Mouse (Mus musculus) bone marrow, adult 2 months (tissue): Measurements from ENCODE around the gene Riox2. TPM values are rescaled to one million over a fixed set of nuclear protein-coding genes. Genes with fewer than 3 reads are reported as not detected.
A peak's percentile ranks its signal among the peaks of the same experiment; 100 is the strongest.

ENCODE experiments used
- H3K27ac ChIP-seq: fragments of 200-500 bp; 2 replicates; pipeline ENCODE4 v1.5.1; 2012; ENCODE audit warnings: low read depth, mild to moderate bottlenecking, control low read depth, inconsistent platforms, low read length; ENCODE audit not compliant: control insufficient read depth, poor library complexity, insufficient read depth
- H3K4me1 ChIP-seq: fragments of 200-500 bp; 2 replicates; pipeline ENCODE4 v1.6.1; 2011; ENCODE audit warnings: low read length; ENCODE audit not compliant: control insufficient read depth, insufficient read depth
- H3K4me3 ChIP-seq: fragments of 200-500 bp; replicated peaks from 2 replicates; pipeline ENCODE3; 2011; ENCODE audit warnings: mild to moderate bottlenecking, low read depth, low read length, control low read depth; ENCODE audit not compliant: control insufficient read depth
- CTCF ChIP-seq: fragments of 200-500 bp; IDR thresholded peaks from 2 replicates; pipeline ENCODE4 v1.5.1; 2011; ENCODE audit warnings: low read length, control low read depth; ENCODE audit not compliant: control insufficient read depth, insufficient read depth
- POLR2A ChIP-seq: fragments of 200-500 bp; IDR thresholded peaks from 2 replicates; pipeline ENCODE4 v1.6.1; 2011; ENCODE audit warnings: low read depth, mild to moderate bottlenecking, control low read depth, low read length, borderline replicate concordance; ENCODE audit not compliant: control insufficient read depth
- WGBS: fragments of 180-500 bp; shearing (Covaris S2); methylation state at CpG from one replicate; pipeline ENCODE4 v1.1.7; 2018; 5-methylcytosine and 5-hydroxymethylcytosine counted together
- polyA plus RNA-seq: library from polyadenylated mRNA; stranded (reverse); fragments of >200 nt; gene quantifications from 2 replicates; pipeline ENCODE4 v1.2.4, GENCODE M21; 2011; ENCODE audit warnings: low replicate concordance; ENCODE audit not compliant: missing spikeins, insufficient read depth, insufficient read length

Riox2 gene
- polyA plus RNA-seq, 1 experiment: 14.6 TPM

DNA sequence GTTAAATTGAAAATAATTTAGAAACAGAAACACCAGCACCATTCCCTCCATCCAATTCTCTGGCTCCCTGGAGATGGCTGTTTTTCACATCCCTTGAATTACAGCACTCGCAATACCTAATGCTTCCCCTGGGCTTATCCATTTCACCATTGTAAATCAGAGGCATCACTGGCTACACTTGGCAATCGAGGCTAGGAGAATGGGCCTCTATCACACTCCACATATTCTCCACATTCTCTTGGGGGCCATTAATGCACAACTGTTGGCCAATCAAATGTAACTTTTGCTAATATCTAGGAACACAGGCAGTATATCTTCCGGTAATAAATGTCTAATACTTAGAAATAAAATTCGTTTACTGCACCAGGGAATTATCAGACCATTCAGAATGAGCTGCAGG lies 8.0 kb upstream of the Riox2 start:
- Histone ChIP-seq H3K4me3 (no peak overlapping the region), H3K4me1 (no peaks in the 10 kb centered on the region; the same call in 1 of the 2 replicates), H3K27ac (no peak overlapping the region)
- TF ChIP-seq CTCF (no peak), POLR2A (no peak)
- 76% methylated on average over 4 of the region's 4 CpGs for WGBS

DNA sequence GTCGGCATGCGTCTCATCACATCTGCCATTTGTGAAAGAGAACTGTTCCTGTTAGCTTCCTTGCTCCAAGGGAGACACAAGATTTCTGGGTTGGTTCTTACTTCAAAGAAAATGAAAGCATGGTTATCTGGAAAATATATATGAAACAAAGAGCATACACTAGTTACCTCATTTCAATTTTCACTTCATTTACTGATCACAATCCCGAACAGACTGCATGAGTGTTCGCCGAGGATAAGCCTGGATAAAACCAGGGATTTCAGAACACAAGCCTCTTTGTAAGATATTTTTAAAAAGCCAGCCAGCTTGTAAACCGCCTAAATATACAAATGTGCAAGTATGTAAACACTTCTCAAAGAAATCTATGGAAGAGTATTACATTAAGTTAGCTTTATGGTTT lies 7.6 kb upstream of the Riox2 start:
- H3K27ac ChIP-seq: no peak overlapping the region
- H3K4me3 ChIP-seq: no peak overlapping the region
- no peak for TF ChIP-seq CTCF
- no peak for TF ChIP-seq POLR2A
- WGBS: 85% methylated on average over 6 of the region's 6 CpGs
- no peaks in the 10 kb centered on the region; the same call in 1 of the 2 replicates for H3K4me1 ChIP-seq

DNA sequence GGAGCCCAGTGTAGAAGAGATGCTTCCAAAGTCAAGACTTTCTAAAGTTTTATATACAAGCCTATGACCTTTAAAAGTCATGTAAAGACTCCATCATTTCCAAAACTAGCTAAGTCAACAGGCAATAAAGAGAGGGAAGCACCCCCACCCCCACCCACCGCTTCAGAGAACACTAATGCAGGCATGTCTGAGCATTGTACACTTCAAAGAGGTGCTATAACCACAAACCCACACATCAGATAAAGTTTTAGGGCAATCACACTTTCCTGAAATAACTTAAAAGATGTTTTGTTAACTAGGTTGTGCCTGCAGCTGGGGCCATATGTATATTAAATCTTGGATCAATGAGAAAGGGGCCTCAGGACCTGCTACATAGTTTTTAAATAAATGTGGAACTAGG lies 1.7 kb upstream of the Riox2 start:
- WGBS: 68% methylated on average over 1 of the region's 1 CpGs
- no peak for TF ChIP-seq POLR2A
- TF ChIP-seq CTCF: no peak
- no peak overlapping the region for H3K27ac ChIP-seq
- H3K4me1 ChIP-seq: no peaks in the 10 kb centered on the region; the same call in 1 of the 2 replicates
- no peak overlapping the region for H3K4me3 ChIP-seq

DNA sequence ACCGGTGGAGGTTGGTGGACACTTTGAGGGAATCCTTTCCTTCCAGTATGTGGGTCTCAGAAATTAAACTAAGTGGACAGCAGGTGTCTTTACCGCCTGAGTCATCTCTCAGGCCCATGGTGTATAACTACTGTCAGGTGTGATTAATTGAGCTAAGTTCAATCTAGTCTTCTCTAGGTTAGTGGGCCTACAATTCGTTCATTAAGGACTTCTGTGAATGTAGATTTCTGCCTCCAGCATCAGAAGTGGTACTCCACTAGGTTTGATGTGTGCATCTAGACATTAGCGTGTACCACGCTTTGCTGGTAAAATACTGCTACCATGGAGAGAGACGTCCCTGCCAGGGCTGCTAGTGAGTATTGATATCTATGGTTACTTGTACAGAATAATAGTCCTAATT lies 971 bp downstream of the Riox2 start:
- Histone ChIP-seq H3K4me1 (no peaks in the 10 kb centered on the region; the same call in 1 of the 2 replicates), H3K27ac (no peak overlapping the region), H3K4me3 (peak overlapping the region; percentile 30)
- TF ChIP-seq CTCF (no peak), POLR2A (no peak)
- WGBS: 48% methylated on average over 6 of the region's 6 CpGs

DNA sequence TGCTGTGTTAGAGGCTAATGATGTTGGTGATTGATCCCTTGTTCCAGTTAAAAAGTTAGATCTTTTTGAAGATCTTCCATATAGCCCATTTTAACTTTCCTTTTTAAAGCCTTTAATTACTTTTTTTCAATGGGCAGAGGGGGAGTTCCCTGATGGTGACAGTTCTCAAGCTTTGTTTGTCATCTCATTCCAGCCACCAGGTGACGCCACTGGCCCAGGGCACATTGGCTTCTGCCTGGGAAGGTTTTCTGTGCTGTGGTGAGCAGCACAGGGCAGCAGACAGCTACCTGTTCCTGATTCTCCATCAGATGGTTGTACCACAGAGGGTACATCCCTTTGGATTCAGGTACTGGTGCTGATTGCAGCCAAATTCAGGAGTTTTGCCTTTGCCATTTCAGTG lies 3.2 kb downstream of the Riox2 start:
- Histone ChIP-seq H3K27ac (no peak overlapping the region), H3K4me3 (no peak overlapping the region), H3K4me1 (no peaks in the 10 kb centered on the region; the same call in 1 of the 2 replicates)
- TF ChIP-seq POLR2A (no peak), CTCF (peak; percentile 90)
- WGBS: 23% methylated on average over 1 of the region's 1 CpGs

DNA sequence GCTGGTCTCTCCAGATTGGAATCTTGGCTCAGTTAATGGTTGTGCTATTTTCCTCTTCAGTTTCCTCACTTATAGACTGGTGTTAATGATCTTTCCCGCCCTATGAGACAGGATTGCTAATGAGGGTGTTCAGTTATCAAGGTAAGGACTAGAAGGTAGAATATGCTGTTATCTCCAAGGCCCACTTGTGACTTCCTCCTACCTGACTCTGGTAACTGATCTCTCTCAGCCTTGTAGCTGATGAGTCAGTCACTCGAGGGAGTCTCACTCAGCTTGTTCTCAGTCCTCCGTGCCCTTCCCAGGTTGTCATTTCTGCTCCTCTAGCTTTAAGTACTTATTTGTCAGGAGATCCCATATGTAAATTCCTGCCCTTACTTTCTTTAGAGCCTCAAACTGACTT lies 6.4 kb downstream of the Riox2 start:
- no peak for TF ChIP-seq POLR2A
- TF ChIP-seq CTCF: no peak
- 70% methylated on average over 3 of the region's 3 CpGs for WGBS
- H3K4me3 ChIP-seq: no peak overlapping the region
- no peaks in the 10 kb centered on the region for H3K4me1 ChIP-seq
- H3K27ac ChIP-seq: no peak overlapping the region

DNA sequence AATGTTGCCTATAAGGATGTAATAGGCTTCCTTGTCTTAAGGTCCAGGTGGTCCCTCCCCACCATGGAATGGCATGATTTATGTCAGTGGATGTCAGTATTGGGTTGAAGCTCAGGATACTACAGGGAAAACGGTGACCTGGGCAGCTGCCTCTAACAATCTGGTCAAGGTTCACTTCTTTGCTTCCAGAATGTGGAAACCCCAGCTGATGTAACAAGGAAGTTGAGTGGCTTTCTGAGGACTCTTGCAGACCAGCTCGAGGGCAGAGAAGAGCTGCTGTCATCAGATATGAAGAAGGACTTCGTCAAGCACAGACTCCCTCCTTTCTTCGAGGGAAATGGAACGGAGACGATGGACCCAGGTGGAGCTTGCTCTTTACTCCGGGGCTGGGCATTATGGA lies 15.7 kb downstream of the Riox2 start:
- 65% methylated on average over 7 of the region's 7 CpGs for WGBS
- TF ChIP-seq CTCF (no peak), POLR2A (no peak)
- Histone ChIP-seq H3K4me1 (no peaks in the 10 kb centered on the region), H3K27ac (no peak overlapping the region), H3K4me3 (no peak overlapping the region)

DNA sequence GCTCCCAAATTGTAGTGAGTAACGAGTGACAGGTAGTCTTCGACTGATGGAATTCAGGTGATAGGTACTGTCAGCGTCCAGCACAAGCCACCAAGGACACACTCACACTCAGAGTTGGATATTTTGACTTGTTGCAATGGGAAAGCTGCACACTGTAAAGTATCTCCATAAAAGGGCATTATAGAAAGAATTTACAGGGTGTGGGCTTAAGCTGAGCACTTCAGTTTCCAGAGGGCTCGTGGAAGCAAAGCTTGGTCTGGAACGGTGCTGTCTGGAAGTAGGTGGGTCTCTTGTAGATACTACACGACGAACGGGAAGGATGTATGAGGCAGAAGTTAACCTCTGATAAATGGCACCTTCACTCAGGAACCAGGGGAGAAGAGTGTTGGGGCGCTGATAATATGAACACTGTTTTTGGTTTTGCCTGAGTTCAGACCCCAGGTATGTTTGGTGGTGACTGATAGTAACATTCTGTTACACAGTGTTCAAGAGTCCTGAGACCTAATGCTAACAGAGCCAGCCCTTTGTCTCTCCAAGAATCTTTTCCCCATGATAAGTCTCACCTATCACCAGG lies 16.5 kb downstream of the Riox2 start:
- 75% methylated on average over 9 of the region's 9 CpGs for WGBS
- Histone ChIP-seq H3K27ac (no peak overlapping the region), H3K4me3 (no peak overlapping the region), H3K4me1 (no peaks in the 10 kb centered on the region)
- TF ChIP-seq POLR2A (no peak), CTCF (no peak)

DNA sequence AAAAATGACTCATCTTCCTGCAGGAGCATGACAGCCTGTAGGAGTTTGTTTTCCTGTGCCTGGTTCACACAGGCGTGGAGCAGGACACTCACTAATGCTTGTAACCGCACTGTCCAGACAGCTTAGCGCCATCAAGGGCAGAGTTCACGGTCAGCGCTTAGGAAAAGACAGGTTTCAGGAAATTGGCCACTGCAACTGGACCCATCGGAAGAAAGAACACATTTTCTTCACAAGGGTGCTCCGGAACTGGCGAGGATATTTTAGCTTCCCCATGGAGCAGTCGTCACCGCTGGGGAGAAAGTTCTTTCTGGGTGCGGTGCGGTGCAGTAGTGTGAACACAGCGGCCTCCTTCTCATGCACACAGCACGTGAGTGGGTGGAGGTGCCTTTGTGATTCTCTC lies 21.6 kb downstream of the Riox2 start:
- WGBS: 91% methylated on average over 14 of the region's 14 CpGs
- TF ChIP-seq POLR2A (no peak), CTCF (no peak)
- Histone ChIP-seq H3K4me1 (no peaks in the 10 kb centered on the region; the same call in 1 of the 2 replicates), H3K4me3 (no peak overlapping the region), H3K27ac (no peak overlapping the region)
